Mouse (Mus musculus) layer of hippocampus, adult 11-12 months (tissue): ENCODE measurements around the gene Abcd2.

Source experiments
- DNase-seq: peaks from one replicate; pipeline ENCODE4 v3.0.0; 2022; ENCODE audit warnings: low spot score

Gene Abcd2

DNA sequence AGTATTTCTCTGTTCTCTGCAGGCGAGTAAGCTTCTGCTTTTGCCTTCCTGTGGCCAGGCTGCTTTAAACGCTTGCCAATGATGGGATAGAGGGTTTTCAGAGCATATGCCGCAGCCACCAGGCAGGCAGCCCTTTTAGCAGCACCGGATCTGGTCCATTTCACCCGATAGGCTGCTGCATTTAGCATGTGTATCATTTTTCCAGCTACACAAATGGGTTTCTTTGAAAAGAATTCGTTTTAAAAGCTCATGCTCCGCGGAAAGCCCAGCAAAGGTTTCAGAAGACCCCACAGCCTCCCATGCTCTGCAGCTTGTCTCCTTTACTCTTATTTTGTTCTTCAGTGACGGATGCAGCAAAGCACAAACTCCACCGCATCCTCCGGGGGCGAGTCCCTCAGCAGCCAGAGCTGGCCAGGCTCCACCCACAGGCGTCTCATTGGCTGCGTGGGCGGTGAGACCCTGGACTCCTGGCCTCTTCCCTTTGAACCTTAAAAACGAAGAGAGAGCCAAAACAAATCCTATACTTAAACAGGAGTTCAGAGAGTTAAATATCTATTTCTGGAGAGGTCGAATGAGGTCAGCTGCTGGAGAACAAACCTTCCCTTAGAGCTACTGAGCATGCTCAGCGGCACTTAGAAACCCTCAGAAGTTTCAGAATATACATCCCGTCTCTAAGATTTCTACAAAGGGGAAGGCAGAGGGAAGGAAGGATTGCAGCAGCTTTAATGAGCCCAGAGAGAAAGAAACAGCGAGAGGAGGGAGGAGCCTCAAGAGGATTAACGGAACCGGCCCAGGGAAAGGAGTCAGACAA lies at the start of gene Abcd2:
TSS of gene Abcd2 (minus strand) at position 388 of the 811 bp plus-strand sequence.
- DNase-seq = peak; percentile 73

DNA sequence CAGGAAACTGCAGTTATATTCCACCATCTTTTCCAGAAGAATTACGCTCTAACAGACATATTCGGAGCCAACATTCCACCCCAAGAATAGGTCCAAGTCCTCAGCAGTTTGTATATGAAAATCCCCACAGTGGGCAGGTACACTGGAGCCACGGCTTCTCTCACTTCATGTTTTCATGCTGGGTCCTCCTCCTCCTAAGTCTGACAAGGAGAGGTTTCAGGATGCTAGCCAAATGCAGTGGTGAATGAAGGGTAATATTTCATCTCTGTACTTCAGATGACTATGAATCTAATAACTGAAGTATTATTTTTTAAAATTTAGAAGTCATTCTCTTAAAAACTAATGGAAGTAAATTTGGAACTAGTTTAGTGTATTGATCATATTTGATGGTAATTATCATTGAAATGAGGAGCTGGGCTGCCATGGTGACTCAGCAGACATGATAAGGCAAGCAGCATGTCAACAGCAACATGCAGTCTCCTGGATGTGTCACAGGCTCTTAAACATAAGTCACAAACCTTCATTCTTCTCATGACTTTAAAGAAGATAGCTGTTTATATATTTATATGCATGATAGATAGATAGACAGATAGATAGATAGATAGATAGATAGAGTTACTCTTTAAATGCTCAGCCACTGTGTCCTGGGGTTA lies 49.2 kb upstream of the Abcd2 start:
- no peak for DNase-seq

DNA sequence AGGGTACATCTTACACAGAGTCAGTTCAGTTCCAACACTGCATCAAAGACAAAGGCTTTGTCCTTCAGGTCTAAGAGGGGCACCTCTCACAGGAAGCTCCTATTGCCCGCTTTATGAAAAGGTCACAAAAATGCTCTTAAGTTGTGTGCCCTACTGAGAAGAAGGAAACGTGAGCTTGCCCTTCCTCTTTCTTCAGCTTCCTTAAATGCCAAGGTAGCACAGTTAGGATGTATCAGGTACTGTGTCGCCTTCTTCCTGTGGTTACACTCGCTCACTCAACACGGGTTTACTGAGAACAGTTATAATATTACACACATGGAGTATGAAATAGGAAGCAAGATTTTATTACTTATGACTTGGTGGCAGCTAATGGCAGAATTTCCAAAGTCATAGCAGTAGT lies 45.7 kb upstream of the Abcd2 start:
- no peak for DNase-seq

DNA sequence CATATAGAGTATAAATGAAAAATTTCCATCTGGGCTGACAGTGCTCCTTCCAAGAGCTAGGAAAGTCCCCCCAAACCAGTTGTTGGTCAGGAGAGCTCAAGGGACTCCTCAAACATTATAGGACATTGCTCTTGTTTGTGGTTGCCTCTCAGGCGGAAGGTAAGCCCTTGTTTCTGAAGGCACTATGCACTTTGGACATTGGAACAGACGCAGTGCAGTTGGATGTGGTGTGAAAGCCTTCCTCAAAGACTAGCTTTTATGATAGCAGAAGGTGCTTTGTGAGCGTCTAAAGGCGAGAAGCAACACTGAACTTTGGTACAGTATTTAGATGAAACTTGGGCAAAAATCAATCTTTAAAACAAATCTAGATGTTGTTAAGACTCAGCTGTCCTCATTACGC lies 14.9 kb upstream of the Abcd2 start:
- DNase-seq = no peak

DNA sequence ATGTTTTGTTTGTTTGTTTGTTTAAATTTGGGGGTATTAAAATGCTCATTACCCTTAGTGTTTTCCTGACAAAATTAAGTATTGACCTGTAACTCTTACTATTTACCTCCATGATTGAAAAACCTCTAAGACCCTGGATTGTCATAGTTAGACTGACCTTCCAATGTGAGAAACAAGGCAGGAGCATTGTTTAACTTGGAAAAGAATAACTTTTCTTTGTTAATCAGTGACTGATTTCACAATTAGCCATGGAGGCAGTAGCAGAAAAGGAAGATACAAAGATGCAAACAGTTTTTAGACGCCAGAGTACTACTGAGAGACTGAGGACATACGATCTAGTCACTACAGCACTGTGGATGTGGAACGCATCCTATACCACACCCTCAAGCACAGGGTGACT lies 11.9 kb upstream of the Abcd2 start:
- no peak for DNase-seq

DNA sequence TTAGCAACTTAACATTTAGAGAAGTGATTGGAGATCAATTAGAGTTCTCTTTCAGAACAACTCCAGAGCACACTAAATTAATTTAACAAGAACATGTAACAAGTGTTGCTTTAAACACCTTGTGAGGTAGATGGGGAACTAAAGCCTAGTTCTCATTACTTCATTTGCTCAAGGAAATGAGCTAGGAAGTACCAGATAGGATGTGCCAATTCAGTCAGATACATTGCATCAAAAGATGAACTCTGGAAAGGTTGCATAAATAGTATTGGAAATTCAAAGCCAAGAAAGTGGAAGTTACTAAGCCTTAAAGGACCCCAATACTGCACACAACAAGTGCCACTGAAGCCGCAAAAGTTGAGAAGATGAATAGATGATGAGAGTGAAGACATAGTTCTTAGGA lies 10.9 kb upstream of the Abcd2 start:
- no peak for DNase-seq

DNA sequence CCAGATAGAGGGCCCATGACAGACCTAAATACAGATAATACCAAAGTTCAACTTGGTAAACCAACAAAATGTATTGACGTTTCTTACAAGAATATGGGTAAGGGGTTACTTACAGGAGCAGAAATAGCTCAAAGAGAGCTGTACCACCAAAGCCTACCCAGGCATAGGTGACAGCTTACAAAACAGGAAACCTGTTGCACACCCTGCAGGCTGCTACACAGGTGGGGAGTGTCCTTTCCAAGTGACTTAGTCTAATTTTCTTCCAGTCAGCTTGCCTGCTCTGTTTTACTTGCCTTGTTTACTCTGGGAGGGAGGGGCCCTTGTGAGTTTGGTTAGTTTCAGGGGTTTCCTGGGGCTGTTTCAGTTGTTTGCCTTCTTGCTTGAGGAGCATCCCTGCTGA lies 9.2 kb upstream of the Abcd2 start:
- no peak for DNase-seq

DNA sequence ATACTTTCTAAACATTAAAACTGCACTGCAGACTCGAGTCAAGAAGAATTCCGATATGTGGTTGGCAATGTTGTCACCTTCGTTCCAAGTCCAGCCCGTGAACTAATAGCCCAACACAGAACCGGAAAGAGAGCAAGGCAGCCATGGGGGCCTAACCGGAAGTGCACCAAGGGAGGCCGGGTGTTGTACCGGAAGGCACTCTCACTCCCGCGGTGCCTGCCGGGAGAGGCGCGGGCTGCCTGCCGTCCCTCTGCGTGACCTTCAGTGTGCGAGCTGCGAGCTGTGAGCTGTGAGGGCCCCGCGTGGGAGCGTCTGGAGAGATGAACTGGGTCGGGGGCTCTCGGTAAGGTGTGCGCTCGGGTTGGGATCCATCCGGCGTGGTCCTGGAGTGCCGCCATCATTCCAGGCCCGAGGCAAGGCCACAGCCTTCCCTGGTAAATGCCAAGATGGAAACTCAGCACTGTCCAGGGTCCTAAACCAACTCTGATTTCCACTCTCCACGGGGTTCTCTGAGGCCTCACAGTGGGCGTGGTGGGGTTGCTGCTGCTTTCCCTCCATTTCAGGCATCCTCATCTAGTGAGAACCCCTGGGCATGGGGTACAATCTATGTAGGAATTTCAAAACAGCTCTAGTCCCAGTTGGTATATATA lies 7.8 kb upstream of the Abcd2 start, which contains the start of gene CN725425:
TSS of gene CN725425 (plus strand) at position 239 of the 650 bp plus-strand sequence.
- DNase-seq = no peak

DNA sequence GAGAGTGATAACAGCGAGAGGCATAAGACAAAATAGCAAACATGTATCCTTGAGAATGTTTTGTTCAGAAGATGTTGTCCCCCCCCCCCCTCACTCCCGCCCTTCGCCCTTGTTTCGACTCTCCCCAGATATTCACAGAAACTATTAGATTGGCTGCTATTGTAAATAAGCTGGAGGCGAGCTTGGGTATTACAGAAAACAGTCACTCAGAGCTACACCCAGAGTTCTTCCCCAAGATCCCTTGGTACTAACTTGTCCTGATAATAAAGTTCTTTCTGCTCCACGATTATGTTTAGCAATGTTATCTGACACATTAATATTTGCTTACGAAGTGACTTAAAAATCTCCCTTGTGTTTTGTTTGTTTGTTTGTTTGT lies 612 bp upstream of the Abcd2 start:
- no peak for DNase-seq

DNA sequence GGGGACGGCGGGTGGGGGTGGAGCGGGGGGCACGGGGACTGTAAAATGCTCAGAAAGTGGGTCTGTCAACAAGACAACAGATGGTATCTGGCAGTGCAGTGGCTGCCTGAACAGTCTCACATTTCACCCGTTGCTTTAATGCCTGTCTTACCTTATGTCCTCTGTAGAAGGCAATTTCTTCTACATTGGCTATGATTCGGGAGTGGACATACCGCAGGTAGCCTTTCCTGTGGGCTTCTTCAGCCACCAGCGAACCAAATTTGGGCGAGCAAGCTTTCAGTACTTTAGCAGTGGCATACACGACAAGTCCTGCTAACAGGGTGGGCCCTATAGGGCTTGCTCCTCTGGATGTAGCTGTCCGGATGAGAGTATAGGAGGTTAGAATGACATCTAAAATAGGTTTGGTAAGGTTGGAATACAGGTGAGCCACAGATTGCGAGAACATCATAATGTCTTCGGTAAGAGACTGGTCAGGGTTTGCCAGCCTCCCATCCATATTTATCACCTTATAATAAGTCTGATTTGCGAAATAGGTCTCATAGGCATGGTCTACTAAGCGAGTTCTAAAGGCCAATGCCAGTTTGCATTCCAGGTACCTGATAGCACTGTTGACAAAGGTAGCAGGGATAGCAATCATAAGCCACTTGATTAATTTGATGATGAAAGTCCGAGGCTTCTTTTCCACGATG lies 936 bp downstream of the Abcd2 start:
- DNase-seq = no peak

DNA sequence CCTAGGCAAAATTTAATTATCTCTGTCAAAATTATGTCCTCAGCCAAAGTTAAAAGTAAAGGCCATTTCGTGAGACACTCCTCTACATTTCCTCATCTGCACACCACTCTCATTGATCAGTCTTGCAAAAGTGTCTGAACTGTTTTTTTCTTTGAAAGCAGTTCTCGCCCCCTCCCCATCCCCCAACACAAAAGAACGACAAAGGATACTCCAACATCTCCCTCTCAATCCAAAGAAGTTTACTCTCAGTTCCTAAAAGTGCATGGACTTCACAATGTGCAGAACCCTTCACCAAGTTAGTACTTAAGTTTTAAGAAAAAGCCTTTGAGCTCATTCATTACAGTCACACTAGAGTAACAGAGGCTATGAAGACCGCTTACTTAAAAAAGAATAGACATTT lies 1.6 kb downstream of the Abcd2 start:
- no peak for DNase-seq

DNA sequence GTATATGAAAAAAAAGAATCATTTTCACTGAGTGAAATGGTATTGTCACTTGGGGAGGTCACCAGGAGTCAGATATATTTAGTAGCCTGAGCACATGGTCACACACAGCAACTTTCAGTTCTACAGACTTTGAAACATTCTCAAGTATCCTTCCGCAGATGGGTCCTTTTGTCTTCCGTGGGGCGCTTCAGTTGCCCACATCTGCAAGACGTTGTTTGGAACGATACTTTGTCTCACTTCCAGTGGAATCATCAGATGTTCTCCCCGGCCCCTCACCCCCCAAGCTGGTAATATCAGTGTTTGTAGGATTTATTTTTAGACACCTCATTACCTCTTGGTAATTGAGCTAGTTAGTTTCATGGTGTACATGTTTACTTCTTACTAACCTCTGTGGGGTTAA lies 5.2 kb downstream of the Abcd2 start:
- no peak for DNase-seq

DNA sequence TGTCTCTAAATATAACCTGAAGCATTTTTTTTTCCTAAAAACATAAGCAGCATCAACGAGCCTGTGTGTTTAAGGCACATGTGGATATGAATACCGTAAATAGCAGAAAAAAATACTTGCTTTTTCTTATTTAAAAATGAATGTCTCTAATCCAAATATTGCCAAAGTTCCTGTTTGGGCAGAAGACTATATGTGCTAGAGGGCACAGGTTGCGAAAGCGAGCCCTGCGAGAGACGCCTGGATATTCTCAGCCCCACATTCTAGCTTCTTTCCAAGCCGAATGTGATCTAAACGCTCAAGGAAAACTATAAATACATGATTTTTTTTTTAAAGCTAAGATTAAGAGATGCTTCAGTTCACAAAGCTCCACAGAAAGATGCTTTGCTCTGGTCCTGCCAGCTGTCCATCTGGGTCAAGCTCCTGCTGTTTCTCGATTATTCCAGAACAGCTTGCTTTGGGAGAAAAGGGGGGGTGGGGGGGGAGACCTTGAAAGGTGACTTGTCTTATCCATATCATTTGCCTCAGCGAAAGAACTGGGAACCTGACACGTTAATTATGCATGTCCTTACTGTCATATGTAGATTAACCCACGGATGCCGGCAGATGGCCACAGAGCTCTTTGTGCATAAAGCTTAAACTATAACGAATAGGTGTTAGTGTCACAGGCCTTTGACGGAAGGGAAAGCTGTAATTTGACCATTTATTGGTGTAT lies 11.5 kb downstream of the Abcd2 start:
- no peak for DNase-seq

DNA sequence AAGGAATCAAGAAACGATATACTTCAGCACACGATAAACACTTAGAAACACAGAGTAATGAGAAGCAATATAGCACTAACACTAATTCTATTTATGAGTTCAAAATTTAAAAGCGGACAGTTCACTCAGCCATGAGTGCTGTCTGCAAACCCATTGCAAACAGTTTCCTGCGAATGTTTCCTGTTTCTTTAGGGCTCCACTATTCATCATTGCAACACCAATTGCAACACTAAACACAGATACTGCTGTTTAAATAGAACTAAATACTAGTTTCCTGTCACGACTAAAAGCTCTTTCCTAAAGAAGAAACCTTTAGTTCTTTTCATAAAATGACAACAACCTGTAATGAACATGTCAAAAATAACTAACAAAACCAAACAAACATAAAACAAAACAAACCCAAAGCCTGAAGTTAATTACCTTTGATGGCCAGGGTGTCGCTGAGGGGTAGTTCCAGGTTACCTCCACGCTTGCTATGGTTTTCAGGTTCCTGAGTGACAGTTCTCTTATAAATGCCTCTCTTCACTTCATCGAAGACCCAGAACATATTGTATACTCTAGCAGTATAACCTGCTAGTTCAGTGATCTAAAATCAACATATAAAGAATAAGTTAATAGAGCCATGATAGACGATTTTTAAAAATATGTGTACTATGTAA lies 12.8 kb downstream of the Abcd2 start:
- DNase-seq = no peak

DNA sequence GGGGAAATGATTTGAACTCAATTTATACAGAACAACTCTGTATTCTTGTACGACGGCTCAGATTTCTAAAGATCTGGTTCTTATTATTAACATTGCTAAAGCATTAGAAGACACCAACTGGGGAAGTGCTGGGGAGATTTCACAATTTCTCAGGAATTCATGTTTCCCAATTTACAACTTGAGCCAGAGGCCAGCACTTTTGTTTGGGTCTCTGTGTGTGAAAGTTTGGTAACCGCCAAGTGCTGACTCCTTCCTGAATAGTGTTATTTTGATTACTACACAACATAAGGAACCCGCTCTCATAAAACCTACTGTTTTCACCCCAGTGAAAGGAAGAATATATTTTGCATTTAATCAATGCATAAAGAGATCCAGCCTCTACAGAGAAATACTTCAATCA lies 19.4 kb downstream of the Abcd2 start:
- DNase-seq = no peak

DNA sequence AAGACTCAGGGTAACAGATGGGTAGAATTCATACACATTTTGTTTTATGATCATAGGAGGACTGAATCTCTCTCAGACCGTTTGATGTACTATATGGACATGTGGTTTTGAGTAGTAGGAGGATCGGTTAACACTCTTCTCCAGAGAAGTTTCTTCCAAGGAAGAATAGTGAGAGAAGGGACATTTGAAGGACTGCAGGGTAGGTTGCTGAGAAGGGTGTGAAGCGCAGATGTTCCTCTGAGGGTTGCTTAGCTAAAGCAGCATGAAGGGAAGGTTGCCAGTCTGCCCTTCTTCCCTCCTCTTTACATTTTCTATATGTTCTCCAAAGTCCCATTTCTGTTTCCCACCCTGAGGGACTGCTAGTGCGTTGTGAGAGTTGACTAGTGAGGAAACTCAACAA lies 20.3 kb downstream of the Abcd2 start:
- no peak for DNase-seq

DNA sequence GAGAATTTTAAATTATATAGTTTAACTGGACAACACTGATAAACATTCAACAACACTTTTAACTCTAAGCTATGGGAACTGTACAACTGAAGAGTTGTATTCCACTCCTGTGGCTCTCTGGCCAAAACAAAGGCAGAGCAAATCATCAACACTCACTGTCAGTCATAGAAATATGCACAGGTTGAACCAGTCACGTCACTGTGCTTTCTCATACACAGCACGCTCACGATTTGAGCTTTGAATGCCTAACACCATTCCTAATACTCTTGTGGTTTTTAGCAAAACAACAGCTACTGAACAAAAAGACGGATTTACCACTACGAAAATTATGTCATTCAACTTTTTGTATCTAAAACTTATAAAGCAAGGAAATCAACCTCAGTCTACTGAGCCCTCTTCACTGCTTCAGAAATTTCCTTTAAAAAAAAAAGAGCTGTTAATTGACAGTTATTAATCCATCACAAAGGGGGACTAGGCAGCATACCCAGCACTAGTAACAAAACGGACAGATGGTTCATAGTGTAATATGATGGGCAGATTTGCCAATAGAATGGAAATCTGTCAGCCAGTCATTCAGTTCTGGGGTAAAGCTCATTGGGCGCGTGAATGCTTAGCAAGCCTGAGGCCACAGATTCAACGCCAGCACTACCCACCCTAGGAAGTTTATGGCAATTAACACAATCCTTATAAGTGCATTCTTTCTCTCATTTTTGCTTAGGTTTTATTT lies 20.8 kb downstream of the Abcd2 start:
- no peak for DNase-seq

DNA sequence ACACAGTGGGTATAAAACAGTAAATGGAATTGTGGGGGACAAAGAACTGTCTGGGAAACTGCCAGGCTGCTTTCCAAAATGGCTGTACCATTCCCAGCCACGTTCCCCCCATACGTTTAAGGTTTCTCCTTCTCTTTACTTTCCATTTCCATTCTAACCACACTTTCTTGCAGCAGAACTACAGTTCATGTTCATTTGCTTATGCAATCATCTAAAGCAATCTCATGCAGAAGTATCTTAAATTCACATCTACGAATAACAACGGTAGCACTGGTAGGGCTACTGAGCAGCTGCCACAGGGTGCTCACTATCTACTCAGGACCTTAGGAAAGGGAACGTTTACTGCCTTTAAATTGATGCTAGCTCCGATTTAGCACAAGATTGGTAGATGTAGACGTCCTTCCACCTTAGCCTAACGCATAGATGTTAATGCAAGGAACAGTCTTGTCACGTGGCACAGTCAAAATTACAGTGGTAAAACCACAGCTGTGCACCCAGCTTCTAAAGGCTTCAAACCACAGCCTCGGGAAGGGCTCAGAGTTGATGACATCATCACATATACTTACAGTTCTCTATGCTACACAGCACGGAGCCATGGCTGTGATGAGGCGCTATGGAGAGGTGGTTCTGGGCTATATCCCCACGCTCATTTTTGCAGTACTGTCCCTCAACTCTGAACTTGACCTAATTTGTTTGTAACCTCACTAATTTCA lies 23.6 kb downstream of the Abcd2 start:
- DNase-seq = no peak

DNA sequence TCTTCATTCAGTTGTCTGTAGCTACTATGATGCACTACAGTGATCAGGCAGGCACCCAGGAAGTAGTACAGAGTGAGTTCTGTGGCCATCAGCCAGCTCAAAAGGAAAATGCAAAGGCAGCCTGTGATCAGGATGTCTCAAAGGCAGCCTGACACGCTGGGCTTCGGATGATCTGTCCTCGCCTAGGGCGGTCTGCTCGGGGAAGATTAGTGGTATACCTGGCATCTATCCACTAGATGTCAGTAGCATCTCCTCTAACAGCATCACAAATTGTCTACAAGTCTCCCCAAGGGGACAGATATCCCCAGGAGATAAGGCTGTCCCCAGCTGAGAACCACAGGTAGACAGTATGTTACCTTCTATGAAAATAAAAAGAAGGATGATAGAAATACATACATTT lies 26.6 kb downstream of the Abcd2 start:
- DNase-seq = peak; percentile 37

DNA sequence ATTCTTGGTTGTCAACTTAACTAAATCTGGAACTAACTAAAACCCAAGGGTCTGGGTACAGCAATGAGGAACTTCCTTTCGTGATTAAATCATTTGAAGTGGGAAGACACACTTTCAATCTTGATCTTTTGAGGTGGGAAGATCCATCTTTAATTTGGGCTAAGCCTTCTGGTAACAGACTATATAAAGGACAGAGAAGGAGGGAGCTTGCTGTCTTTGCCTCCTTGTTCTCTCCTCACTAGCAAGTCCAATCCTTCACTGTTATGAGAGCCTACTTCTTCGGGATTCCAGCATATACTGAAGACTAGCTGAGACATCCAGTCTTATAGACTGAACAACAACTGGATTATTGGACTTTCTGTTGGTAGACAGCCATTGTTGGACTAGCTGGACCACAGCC lies 28.1 kb downstream of the Abcd2 start:
- DNase-seq = no peak
